Mouse (Mus musculus): Measurements from ENCODE around the gene Cdc14a.

Cdc14a gene

GRCm38 (mm10) chr3:116419791-116420190, 4.0 kb downstream of the Cdc14a start:
- DNase-seq (ENCODE audit: extremely low spot score, low read depth, low spot score) = no peak

GRCm38 (mm10) chr3:116414451-116414860, 9.4 kb downstream of the Cdc14a start:
- no peak for DNase-seq (ENCODE audit: extremely low spot score, low read depth, low spot score)

GRCm38 (mm10) chr3:116412954-116413724, 10.7 kb downstream of the Cdc14a start:
- DNase-seq (ENCODE audit: extremely low spot score, low read depth, low spot score) = no peak

- DNase-seq (ENCODE audit: extremely low spot score, low read depth, low spot score) = no peak
Observed at GRCm38 (mm10) chr3:116410051-116410450, 13.8 kb downstream of the Cdc14a start.

GRCm38 (mm10) chr3:116409486-116409885, 14.3 kb downstream of the Cdc14a start:
- no peak for DNase-seq (ENCODE audit: extremely low spot score, low read depth, low spot score)

- no peak for DNase-seq (ENCODE audit: extremely low spot score, low read depth, low spot score)
Observed at GRCm38 (mm10) chr3:116408856-116409255, 15.0 kb downstream of the Cdc14a start.

- DNase-seq (ENCODE audit: extremely low spot score, low read depth, low spot score) = no peak
Observed at GRCm38 (mm10) chr3:116405516-116405915, 18.3 kb downstream of the Cdc14a start.

- DNase-seq (ENCODE audit: extremely low spot score, low read depth, low spot score) = no peak
Observed at GRCm38 (mm10) chr3:116401436-116401835, 22.4 kb downstream of the Cdc14a start.

- no peak for DNase-seq (ENCODE audit: extremely low spot score, low read depth, low spot score)
Observed at GRCm38 (mm10) chr3:116399349-116400090, 24.3 kb downstream of the Cdc14a start.

- no peak for DNase-seq (ENCODE audit: extremely low spot score, low read depth, low spot score)
Observed at GRCm38 (mm10) chr3:116398543-116398942, 25.3 kb downstream of the Cdc14a start.

- DNase-seq (ENCODE audit: extremely low spot score, low read depth, low spot score) = no peak
Observed at GRCm38 (mm10) chr3:116397976-116398375, 25.9 kb downstream of the Cdc14a start.

- DNase-seq (ENCODE audit: extremely low spot score, low read depth, low spot score) = no peak
Observed at GRCm38 (mm10) chr3:116397341-116397740, 26.5 kb downstream of the Cdc14a start.

- DNase-seq (ENCODE audit: extremely low spot score, low read depth, low spot score) = no peak
Observed at GRCm38 (mm10) chr3:116396571-116396970, 27.3 kb downstream of the Cdc14a start.

GRCm38 (mm10) chr3:116394885-116395390, 28.9 kb downstream of the Cdc14a start:
- DNase-seq (ENCODE audit: extremely low spot score, low read depth, low spot score) = no peak

- DNase-seq (ENCODE audit: extremely low spot score, low read depth, low spot score) = no peak
Observed at GRCm38 (mm10) chr3:116391399-116391798, 32.4 kb downstream of the Cdc14a start.

- no peak for DNase-seq (ENCODE audit: extremely low spot score, low read depth, low spot score)
Observed at GRCm38 (mm10) chr3:116389500-116390470, 34.0 kb downstream of the Cdc14a start.

GRCm38 (mm10) chr3:116388808-116389207, 35.0 kb downstream of the Cdc14a start:
- DNase-seq (ENCODE audit: extremely low spot score, low read depth, low spot score) = no peak

GRCm38 (mm10) chr3:116386886-116387285, 36.9 kb downstream of the Cdc14a start:
- no peak for DNase-seq (ENCODE audit: extremely low spot score, low read depth, low spot score)

- no peak for DNase-seq (ENCODE audit: extremely low spot score, low read depth, low spot score)
Observed at GRCm38 (mm10) chr3:116386342-116386741, 37.5 kb downstream of the Cdc14a start.

GRCm38 (mm10) chr3:116384319-116384718, 39.5 kb downstream of the Cdc14a start:
- no peak for DNase-seq (ENCODE audit: extremely low spot score, low read depth, low spot score)

- no peak for DNase-seq (ENCODE audit: extremely low spot score, low read depth, low spot score)
Observed at GRCm38 (mm10) chr3:116380319-116380718, 43.5 kb downstream of the Cdc14a start.

All from hindlimb bud, embryonic 11.5 days (tissue).